In genomic region chrX:77533922-77534321, GRCm38 (mm10) we compare ENCODE assay signal across 9 mouse cellular contexts. TPM values are rescaled to one million over a fixed set of nuclear protein-coding genes. Genes with fewer than 3 reads are reported as not detected.
DNase-seq lines count a peak whose midpoint lies in the region; ATAC-seq and TF ChIP-seq lines count a peak whose summit lies in the region.
"Had no signal": no experiment of that assay in that cellular context is flagged by ENCODE, and none has a peak within 500 bp of the region (broad histone marks: within the 10 kb centered on the region; RNA-seq: fewer than 3 reads in every experiment).

No protein-coding gene starts in this region.

- H3K4me1 ChIP-seq in kidney, embryonic 14.5 days (ENCODE audit: control insufficient read depth, insufficient read depth, low read length), result no peaks in the 10 kb centered on the region
- H3K4me1 ChIP-seq in ES-E14 (ENCODE audit: control insufficient read depth in 2 of 2, insufficient read depth in 2 of 2, low read length in 2 of 2, poor library complexity in 1 of 2), result no peaks in the 10 kb centered on the region
- H3K4me1 ChIP-seq in embryonic fibroblast, embryonic 13.5 days (ENCODE audit: control insufficient read depth, insufficient read depth, low read length), result no peaks in the 10 kb centered on the region
- no peaks in the 10 kb centered on the region for H3K4me1 ChIP-seq in midbrain, embryonic 15.5 days
- H3K4me1 ChIP-seq: neural tube, embryonic 13.5 days had no signal

- no peaks in the 10 kb centered on the region for H3K36me3 ChIP-seq in kidney, embryonic 14.5 days (ENCODE audit: control insufficient read depth, insufficient read depth, low read length)
- H3K36me3 ChIP-seq in ES-E14 (ENCODE audit: control insufficient read depth, insufficient read depth, low read length, poor library complexity, severe bottlenecking), result no peaks in the 10 kb centered on the region
- no peaks in the 10 kb centered on the region for H3K36me3 ChIP-seq in midbrain, embryonic 15.5 days (replicated peaks)
- H3K36me3 ChIP-seq: neural tube, embryonic 13.5 days had no signal

- no peak overlapping the region for H3K27ac ChIP-seq in kidney, embryonic 14.5 days (ENCODE audit: low read depth, low read length)
- H3K27ac ChIP-seq in ES-E14 (ENCODE audit: insufficient read depth, low read depth, low read length, poor library complexity, severe bottlenecking), result no peak overlapping the region
- peak overlapping the region; percentile 68 for H3K27ac ChIP-seq in embryonic fibroblast, embryonic 13.5 days (ENCODE audit: insufficient read depth, low read length)
- no peak overlapping the region for H3K27ac ChIP-seq in midbrain, embryonic 15.5 days
- H3K27ac ChIP-seq: neural tube, embryonic 13.5 days had no signal

- peak; percentile 22 to 54 for DNase-seq in kidney, adult 8-10 months
- no peak for DNase-seq in ES-E14 (ENCODE audit: low read depth, low spot score)
- no peak for DNase-seq in embryo, embryonic 9.5 days (ENCODE audit: extremely low spot score)

- no peak overlapping the region for H3K9ac ChIP-seq in kidney, embryonic 14.5 days (ENCODE audit: low read depth, low read length)
- H3K9ac ChIP-seq in ES-E14 (ENCODE audit: insufficient read depth, low read depth, low read length, poor library complexity, severe bottlenecking), result no peak overlapping the region
- no peak overlapping the region for H3K9ac ChIP-seq in midbrain, embryonic 15.5 days
- H3K9ac ChIP-seq: neural tube, embryonic 13.5 days had no signal

- in situ Hi-C loops in ES-E14 (cut with MboI; ENCODE audit: low sequenced_read_pairs in 2 of 2, unreplicated experiment in 2 of 2), result no loop called here

- no peaks in the 10 kb centered on the region for H3K27me3 ChIP-seq in kidney, embryonic 14.5 days (ENCODE audit: control insufficient read depth, insufficient read depth, low read length)
- H3K27me3 ChIP-seq in midbrain, embryonic 15.5 days (replicated peaks), result no peaks in the 10 kb centered on the region
- H3K27me3 ChIP-seq: megakaryocyte, embryonic 14.5 days; neural tube, embryonic 13.5 days had no signal

- no peak for TF ChIP-seq POLR2A in embryonic fibroblast, embryonic 13.5 days (IDR thresholded peaks at IDR 0.05; ENCODE audit: low read depth, low read length)

- H3K4me3 ChIP-seq in kidney, embryonic 14.5 days (ENCODE audit: low read length), result no peak overlapping the region
- no peak overlapping the region for H3K4me3 ChIP-seq in ES-E14 (ENCODE audit: insufficient read depth in 1 of 2, low read depth in 1 of 2, low read length in 2 of 2, poor library complexity in 1 of 2, severe bottlenecking in 1 of 2)
- no peak overlapping the region for H3K4me3 ChIP-seq in embryonic fibroblast, embryonic 13.5 days (ENCODE audit: insufficient read depth, low read length)
- no peak overlapping the region for H3K4me3 ChIP-seq in midbrain, embryonic 15.5 days
- H3K4me3 ChIP-seq: megakaryocyte, embryonic 14.5 days; neural tube, embryonic 13.5 days had no signal

- ATAC-seq in kidney, embryonic 14.5 days (ENCODE audit: low FRiP score, low TSS enrichment), result no peak
- ATAC-seq in hematopoietic stem cell, adult 5-6 weeks (replicated peaks in 1 of 2; ENCODE audit: insufficient read depth in 1 of 2, low FRiP score in 2 of 2, low TSS enrichment in 1 of 2, low read depth in 1 of 2, poor library complexity in 2 of 2, severe bottlenecking in 2 of 2), result peak; percentile 62 to 68; a peak in 3 of 4 replicates
- no peak for ATAC-seq in midbrain, embryonic 15.5 days (replicated peaks)

- no peak overlapping the region for H3K4me2 ChIP-seq in kidney, embryonic 14.5 days (replicated peaks; ENCODE audit: low read depth, low read length)
- H3K4me2 ChIP-seq in midbrain, embryonic 15.5 days, result no peak overlapping the region
- H3K4me2 ChIP-seq: neural tube, embryonic 13.5 days had no signal

- no peak for TF ChIP-seq CTCF in embryonic fibroblast, embryonic 13.5 days (IDR thresholded peaks at IDR 0.05; ENCODE audit: borderline replicate concordance, insufficient read depth, low read length)

- H3K9me3 ChIP-seq in kidney, embryonic 14.5 days (ENCODE audit: control insufficient read depth, low read length), result no peaks in the 10 kb centered on the region
- no peaks in the 10 kb centered on the region for H3K9me3 ChIP-seq in ES-E14 (ENCODE audit: control insufficient read depth, insufficient read depth, low read depth, low read length)
- H3K9me3 ChIP-seq in midbrain, embryonic 15.5 days, result no peaks in the 10 kb centered on the region
- H3K9me3 ChIP-seq: megakaryocyte, embryonic 14.5 days; neural tube, embryonic 13.5 days had no signal

- 73% methylated on average over 2 of the region's 2 CpGs for whole genome bisulfite sequencing in kidney, embryonic 14.5 days
- 70% methylated on average over 2 of the region's 2 CpGs for WGBS in midbrain, embryonic 15.5 days

TF ChIP-seq in ES-E14, 5 proteins besides CTCF, POLR2A, EP300 and RAD21:
- TF ChIP-seq CHD2 (IDR thresholded peaks at IDR 0.05; ENCODE audit: low read depth, low read length), result no peak
- TF ChIP-seq HCFC1 (IDR thresholded peaks at IDR 0.05; ENCODE audit: borderline replicate concordance, insufficient read depth, low read length), result no peak
- TF ChIP-seq MAFK (IDR thresholded peaks at IDR 0.05; ENCODE audit: insufficient read depth, low read depth, low read length), result 0 out of 2 replicates have a peak, but pooled peaks have one; percentile 22
- no peak for TF ChIP-seq ZNF384 (IDR thresholded peaks at IDR 0.05; ENCODE audit: low read depth, low read length)
- no peak for TF ChIP-seq ZC3H11A (IDR thresholded peaks at IDR 0.05; ENCODE audit: borderline replicate concordance, low read depth, low read length)

RNA-seq across cellular contexts. Expression of gene Tbl1x, which starts 23.1 kb away (rescaled TPM):
- polyA plus RNA-seq in kidney, embryonic 14.5 days (2014; fragmentation: Nextera tagmentation; extraction: Ambion mirVana), result 67.1 and 98.9 TPM in 2 replicates
- total RNA-seq in ES-E14 (2012; rRNA removed), result 33.7 and 35.5 TPM in 2 replicates
- 91.5 and 98.7 TPM in 2 replicates for polyA plus RNA-seq in embryonic fibroblast, embryonic 13.5 days (2011; ENCODE audit: insufficient read length, low read depth, missing spikeins)
- total RNA-seq in hematopoietic stem cell, adult 5-6 weeks (2017), result 54.0 and 62.8 TPM in 2 replicates
- polyA plus RNA-seq in midbrain, embryonic 15.5 days (2015; fragmentation: Nextera tagmentation; extraction: Ambion mirVana), result 48.2 and 48.8 TPM in 2 replicates

Comparison
In these comparisons a context has a peak if more than half of its experiments do, and no peak if none do; other contexts are left out.
1. DNase-seq: peak in kidney, adult 8-10 months (2 of 2); none in ES-E14 (single experiment) and embryo, embryonic 9.5 days (single experiment).
2. ATAC-seq: peak in hematopoietic stem cell, adult 5-6 weeks (2 of 2); none in kidney, embryonic 14.5 days (single experiment) and midbrain, embryonic 15.5 days (single experiment).